Mouse (Mus musculus) left cerebral cortex, adult 8-10 months (tissue): Measurements from ENCODE around the gene Pnma1. TPM values are rescaled to one million over a fixed set of nuclear protein-coding genes. Genes with fewer than 3 reads are reported as not detected.

Experiments used
- DNase-seq, 2 experiments: peaks; one replicate each; pipeline ENCODE4 v3.0.0; 2022; ENCODE audit warnings: low spot score in 2 of 2
- total RNA-seq, 4 experiments: library from RNA; stranded (reverse); gene quantifications; 2 replicates each; pipeline ENCODE4 v1.2.4; 2022

Pnma1 gene
- 1 to 10 TPM; 5.1 to 6.3 (median 5.8) TPM for total RNA-seq

DNA sequence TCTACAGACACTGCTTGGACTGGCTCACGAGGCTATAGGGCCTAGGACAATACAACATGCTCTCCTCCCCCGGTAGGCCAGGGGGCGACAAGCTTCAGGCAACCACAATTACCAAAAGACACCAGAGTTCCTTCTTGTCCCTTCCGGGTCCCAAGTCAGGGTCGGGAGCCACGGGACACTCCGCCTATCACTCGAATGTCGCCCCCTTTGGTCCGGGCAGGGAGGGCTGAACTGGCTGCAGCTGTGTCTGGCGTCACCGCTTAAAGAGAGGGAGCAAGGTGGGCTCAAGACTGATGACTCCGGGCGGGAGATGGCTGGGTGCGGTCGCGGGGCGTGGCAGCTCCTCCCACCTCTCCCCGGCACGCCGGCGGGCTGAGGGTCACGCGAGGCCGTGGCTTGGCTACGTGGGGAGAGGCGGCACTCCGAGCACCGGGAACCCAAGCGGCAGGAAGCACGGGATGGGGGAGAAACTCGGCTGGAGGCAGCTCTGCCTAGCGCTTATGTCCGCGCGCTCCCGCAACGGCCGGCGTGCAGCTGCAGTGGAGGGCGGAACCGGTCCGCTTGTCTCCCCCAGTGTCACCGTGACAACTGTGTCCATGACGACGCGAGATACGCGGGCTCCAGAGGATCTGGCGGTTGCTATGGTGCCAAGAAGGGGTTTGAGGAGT lies at the start of gene Pnma1:
Pnma1 (minus strand) TSS at position 536 of the 668 bp plus-strand sequence.
- peak; percentile 52 to 77 for DNase-seq

DNA sequence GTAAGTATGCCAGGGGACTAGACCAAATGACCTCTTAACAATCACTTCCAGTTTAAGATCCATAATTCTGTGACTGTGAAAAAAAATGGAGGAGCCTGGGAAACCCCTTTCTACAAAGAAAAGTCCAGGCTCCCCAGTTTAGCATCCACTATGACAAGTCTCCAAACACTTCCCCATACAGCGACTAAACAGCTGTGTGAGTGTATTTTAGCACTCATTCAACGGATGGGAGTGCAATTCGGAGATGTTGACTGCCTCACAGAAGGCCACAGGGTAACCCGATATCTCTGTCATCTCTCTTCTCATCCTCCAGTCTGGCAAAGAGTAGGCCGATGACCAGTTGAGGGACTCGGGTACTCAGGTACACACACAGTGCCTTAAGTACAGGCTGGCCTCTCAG lies 46.9 kb upstream of the Pnma1 start:
- DNase-seq, result no peak

DNA sequence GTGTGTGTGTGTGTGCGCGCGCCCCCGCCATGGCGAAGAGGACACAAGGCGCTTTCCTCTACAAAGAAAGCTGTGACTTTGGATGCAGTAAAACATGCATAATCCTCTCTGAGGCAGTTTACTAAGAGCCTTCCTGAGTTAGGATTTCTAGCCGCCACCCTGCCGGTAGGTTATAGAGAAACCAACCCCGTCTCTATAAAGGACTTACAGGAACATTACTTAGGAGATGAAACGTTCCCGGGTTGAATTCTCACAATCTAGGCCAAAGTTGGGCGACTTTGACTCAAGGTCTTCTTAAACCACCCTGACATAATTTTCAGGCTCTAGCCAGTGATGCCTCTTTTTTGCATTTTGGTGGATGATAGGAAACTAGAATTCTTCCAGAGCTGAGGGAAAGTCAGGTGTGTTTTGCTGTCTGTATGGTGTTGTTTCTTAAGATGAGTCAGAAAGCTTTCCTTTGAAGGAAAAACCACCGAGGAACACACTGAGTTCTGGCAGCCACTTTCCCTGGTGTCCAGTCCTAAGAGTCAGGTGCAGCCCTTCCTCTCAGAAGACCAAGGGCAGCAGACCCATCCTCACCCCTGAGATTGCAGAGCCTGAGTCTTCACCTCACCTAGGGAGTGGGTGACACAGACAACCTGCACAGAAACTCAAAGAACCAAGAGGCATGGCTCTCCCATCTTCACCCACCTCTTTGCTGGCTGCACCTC lies 46.3 kb upstream of the Pnma1 start:
- DNase-seq, result no peak

DNA sequence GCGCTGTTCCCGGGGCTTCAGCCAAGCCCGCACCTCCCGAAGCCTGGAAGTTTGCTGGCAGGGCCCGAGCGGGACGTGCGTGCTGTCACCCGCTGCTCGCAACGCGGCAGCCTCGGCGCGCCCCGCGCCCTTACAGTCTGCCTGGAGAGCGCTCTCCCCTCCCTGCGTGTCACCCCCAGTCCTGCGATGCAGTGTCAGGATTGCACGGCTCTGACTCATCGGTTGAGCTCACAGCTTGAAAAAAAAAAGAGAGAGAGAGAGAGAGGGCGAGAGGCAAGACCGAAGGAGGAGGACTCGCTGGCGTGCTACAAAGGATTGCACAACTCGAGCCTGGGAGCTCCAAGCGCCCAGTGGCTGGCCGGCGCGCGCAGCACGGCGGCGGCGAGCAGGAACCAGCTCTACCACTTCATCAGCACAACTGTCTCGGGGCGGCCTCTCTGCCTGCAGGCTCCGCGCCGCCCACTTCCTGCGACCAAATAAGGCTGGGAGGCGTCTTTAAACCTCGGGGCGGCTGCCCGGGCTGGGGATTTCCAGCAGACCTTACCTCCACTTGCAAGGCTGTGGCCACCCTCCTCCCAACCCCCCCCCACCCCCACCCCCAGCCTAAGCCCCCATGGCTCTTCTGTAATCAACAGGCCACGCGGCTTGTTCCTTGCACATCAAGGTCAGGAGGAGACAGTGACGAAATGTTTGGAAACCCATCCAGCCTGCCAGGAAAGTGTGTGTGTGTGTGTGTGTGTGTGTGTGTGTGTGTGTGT lies 45.5 kb upstream of the Pnma1 start:
- DNase-seq, result peak; percentile 74 to 94

DNA sequence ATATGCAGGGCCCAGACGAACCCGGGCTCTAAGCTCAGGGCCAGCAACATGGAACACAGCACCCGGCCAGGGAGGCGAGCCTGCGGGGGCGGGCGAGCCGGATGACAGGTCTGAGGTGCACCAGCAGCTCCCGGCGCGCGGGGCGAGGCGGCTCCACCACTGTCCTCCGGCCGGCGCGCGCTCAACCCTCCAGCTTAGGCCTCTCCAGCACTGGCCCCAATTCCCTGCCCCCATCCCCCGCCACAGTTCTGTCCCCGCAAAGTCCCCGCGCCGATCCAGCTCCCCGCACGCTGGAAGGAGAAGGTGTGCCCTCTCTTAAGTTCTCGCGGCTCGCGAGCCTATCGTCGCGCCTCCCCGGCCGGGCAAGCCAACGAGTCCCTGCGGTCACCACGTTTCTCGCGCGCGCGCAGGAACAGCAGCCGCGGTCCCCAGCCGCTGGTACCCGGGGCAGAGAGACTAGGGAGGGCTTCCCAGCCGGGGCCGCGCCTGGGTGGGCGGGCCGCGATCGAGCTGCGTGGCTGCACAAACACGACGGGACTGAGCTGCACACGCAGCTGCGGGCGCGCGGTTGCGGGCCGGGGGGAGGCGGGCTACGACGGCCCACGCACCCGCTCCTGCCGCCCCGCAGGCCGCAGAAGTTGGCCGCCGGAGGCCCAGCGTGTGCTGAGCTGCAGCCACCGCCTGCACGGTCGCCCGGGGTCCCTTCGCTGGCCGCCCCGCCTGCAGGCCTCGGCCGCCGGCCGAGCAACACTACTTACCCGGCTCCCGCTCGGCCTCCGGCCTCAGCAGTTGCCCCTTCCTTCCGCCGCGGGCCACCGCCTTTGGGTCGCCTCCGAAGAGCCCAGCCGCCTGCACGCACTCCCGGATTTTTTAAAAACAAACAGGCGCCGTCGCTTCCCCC lies 44.7 kb upstream of the Pnma1 start:
- DNase-seq, result peak in 1 of 2 experiments; percentile 59

DNA sequence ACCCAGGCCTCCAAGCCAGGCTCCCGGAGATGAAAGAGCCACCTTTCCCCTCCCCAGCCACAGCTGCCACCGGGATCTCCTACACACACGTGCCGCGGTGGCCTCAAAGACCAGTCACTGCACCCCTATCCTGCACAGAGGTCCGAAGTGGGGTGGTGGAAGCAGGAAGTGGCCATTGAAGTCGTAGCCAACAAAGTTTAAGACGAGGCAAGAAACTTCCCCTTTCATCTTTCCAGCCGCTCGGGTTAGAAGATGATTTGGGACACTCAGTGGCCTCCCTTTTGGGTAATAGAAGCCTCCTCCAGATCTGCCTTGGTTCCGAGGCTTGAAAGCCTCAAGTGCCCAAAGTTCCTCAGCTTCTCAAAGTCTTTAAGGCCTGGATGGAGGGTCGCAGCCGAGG lies 44.0 kb upstream of the Pnma1 start:
- DNase-seq, result no peak

DNA sequence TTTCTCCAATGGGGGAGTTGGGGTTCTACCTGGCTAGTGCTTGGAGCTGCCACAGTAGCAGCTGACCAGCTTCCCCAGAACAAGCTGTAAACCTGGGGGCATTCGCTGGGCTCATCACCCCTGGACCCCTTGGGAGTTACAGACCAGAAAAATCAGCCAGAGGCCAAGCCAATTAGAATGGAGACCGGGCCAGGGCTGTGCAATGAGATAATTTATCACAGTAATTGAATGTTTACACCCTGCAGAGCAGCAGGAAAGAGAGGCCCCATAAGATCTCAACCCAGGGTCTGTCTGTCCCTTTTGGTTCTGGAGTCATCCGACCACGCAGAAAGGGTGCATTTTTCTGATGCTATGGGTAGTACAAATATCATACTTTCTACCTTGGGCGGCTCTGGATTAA lies 43.5 kb upstream of the Pnma1 start:
- no peak for DNase-seq

DNA sequence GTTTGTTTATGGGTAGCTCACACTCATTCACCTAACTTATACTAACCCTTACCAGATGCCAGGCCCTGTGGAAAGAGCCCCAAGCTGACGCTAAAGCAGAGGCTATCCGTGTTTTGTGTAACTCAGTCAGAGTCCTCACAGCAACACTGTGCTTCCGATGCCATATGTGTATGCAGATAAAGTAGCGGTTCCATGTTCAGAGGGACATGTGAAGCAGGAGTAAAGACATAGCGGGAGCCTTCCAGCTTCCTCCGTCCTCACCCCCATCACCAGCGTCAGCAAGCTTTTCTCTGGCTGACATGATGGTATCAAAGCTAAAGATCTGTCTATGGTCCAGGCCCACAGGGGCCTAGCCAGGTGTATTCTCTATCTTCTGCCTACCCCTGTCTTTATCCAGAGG lies 42.9 kb upstream of the Pnma1 start:
- no peak for DNase-seq

DNA sequence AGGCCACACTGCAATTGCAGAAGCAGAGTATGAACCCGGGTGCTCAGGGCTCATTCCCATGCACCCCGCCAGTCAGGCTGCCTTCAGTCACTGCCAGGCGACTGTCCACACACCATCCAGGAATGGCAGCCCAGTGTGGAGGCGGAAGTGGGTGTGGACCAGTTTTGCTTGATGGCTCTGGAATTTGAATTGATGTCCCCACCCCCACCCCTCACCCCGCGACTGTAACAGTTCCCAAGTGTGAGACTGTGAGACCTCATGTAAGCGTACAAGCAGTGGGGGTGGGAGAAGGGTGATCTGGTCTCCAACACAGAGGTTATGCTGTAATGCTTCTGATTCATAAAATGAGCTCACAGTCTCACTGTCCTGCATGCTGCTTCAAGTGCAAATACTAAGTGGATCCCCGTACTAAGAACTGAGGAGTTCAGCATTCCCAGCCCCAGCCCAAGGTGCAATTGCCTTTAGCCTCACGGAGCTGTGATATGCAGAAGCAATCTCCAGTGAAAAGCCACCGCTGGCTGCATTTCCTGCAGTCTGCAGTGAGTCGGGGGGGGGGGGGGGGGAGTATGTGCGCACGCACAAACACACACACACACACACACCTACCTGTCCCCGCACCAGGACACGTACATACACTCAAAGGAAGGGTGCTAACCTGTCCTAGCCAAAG lies 42.0 kb upstream of the Pnma1 start:
- no peak for DNase-seq

DNA sequence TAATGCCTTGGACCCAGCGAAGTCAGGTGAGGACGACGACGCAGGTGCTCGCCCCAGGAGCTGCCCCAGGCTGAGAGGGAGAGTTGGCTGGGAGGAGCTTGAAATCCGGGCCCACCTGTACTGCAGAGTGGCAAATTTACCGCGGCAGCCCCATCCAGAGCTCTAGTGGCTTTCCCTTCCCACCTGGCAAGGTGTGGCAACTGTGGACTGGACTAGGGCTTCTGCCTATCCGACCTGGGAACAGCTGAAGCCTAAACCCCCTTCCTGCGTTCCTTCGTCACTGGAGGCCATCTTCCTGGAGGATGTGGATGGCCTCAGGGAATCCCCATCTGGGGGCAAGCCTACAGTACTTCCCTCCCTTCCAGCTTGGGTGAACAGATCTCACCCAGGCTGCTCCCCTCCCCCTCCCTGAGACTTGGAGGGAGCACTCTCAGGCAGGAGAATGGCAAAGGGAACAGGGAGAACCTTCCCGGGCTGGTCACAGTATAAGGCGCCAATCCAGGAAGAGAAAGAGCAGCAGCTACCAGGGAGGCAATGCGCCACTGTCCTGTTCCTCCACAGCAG lies 40.7 kb upstream of the Pnma1 start:
- no peak for DNase-seq

DNA sequence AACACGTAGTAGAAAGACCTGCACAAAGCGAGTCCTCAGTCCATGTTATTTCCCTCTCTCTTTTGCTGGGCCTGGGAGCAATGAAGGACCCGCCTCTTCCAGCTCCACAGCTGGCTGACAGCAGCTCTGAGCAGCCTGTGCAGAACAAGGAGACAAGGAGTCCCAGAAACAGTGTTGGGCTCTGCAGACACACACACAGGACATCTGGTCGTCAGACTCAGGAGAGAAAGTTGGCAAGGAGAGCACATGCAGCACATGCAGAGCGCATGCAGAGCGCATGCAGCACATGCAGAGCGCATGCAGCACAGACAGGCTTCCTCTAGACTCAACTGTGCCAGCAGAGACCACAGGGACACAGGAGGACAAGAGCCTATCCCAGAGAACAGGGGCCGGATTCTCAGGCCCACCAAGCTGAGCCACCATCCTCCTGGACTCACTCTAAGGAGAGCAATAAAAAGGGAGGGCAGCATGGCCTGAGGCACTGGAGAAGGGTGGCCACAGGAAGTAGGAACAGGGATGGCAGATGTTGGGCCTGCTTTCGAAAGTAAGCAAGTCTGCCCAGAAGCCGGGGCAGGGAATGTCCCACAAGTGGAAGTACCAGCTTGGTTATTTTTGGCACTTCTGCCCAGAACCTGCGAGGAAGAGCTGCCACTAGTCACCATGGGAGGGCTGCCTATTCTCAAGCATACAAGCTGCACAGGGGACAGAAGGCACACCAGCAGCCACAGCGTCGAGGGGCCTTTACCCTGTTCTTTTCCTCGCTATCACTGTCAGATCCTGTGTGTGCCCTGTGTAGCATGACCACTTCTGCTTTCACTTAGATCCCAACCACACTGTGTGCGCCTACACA lies 39.7 kb upstream of the Pnma1 start:
- DNase-seq, result no peak

DNA sequence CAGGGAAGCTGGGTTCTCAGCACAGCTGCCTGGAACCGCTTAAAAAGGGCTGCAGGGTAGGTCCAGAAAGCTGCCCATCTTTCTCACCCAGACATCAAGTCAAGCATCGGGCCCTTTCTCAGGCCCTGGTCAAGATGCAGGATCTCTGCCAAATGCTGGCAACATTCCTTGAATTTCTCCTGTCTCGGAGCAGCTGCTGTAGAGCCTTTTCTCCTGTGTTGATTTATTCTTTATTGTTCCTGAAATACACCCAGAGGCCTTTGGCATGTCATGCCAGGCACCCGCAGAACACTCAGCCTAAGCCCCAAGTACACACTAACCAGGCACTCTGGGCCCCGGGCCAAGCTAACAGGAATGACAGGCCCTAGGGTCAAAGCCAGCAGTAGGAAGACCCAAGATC lies 38.7 kb upstream of the Pnma1 start:
- DNase-seq, result no peak

DNA sequence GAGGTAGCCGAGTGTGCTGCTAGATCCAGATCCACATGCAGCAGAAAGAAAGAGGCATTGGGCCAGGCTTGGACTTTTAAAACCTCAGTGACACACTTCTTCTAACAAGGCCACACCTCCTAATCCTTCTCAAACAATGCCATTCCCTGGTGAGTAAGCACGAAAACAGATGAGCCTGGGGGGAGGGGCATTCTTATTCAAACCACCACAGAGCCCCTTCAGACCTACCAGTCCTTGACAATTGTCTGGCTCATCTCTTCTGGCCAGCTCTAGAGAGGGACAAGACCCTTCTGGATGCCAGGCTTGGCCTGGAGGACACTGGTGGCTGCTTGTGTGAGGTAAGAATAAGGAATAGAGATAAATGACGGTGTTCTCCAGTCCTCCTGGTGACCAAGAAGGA lies 38.2 kb upstream of the Pnma1 start:
- no peak for DNase-seq

DNA sequence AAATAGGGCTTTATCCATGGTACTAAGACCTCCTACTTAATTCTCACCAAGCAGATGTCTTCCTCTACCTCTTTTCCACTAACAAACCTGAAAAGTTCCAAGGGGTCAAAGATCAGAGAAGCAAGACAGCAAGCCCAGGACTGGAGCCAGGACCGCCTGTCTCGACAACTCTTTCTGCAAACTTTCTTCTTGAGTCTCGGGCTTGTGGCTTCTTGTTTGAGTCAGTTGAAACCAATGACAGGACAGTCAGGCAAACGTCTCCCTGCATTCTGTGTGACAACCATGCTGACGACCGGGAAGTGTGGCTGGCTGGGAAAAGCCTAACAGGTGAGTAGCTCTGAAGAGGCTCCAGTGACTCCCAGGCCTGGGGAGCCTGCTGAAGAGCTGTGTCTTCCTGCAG lies 37.3 kb upstream of the Pnma1 start:
- no peak for DNase-seq

DNA sequence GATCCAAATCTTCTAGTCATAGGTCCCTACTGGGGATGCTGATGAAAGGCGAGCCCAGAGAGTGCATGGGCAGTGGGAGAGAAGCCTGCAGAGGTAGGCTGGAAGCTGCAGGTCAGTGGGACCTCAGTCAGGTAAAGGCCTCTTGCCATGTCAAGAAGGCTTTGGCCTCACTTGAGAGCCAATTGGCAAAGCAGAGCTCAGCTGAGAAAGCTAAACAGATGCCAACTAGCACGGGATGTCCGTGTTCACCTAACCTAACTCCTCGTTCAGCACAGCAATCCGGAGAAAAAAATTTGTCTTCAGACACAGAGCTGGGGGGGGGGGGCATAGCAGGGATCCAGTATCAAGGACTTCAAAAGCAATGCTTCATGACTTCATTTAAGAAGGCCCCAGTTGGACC lies 36.7 kb upstream of the Pnma1 start:
- DNase-seq, result no peak

DNA sequence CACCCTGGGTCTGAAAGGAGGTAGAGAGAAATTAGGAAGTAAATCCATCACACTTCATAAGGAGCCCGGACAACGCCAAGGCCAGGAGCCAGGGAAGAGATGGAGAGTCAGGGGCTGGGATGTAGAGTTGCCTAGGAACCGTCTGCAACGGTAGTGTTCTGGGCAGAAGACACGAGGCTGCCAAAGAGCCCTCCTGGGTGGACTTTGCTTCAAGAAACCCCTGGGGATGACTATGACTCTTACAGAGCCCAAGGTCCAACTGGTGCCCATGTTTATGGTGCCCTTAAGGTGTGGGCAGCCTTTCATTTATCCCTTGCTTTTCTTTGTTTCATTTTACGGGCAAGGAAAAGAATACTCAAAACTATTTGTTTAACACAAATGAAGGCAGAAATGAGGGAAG lies 33.7 kb upstream of the Pnma1 start:
- DNase-seq, result no peak

DNA sequence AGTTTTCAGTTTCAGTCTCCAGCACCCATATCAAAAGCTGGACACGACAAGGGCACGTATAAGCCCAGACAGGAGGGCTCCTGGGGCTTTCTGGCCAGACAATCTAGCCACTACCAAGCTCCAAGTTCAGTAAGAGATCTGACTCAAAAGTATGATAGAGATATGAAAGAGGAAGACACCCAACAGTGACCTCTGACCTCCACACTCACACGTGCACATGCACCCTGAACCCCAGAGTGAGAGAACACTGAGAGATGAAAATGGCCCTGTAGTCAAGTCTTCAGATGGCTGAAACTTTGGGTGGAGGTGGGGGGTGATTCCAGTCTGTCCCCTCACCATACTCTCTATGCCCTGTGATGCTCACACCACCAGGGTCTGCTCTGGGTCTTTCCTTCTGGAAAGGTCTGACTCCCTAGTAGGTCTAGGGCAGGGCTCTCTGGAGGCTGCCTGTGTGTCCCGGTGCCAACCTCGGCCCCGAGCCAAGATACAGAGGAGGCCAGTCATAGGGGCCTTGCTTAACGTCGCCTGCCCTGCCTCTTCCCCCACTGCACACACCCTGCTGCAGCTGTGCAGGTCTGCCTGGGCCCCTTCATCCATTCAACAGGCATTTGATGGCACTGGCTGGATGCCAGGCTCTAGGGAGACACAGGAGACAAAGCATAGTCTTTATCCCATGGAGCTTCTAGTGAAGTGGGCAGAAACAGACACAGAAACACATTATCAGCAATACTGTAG lies 32.6 kb upstream of the Pnma1 start:
- DNase-seq, result peak in 1 of 2 experiments; percentile 53

DNA sequence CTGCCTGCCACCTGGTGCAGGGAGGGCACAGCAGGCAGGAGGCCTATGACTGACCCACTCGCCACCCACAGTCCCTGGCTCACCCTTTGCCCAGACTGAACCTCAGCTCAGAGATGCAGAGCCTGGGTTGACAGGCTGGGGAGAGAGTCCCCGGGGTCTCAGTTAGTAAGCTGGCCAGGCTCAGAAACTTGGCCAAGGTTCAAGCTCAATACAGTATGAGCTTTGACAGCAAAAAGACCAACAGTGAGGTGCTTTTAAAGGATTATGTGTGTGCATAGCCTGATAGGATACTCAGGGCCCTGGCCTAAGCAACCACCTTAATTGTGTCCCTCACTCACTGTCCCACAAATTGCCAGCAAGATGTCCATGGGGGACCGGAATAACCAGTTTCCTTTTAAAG lies 31.8 kb upstream of the Pnma1 start:
- DNase-seq, result no peak
